Mouse (Mus musculus) ES-E14 (cell line): ENCODE measurements around the gene Ptcra.

Experiments
- HCFC1 ChIP-seq: IDR thresholded peaks from 2 replicates; pipeline ENCODE4 v1.6.1; 2012; ENCODE audit warnings: low read length, inconsistent platforms, borderline replicate concordance; ENCODE audit not compliant: insufficient read depth
- ZNF384 ChIP-seq: IDR thresholded peaks from 2 replicates; pipeline ENCODE4 v1.6.1; 2012; ENCODE audit warnings: low read depth, low read length, inconsistent platforms

GRCm38 (mm10) chr17:46797386-46797785 is 33.9 kb upstream of the Ptcra start:
- TF ChIP-seq ZNF384, result no peak
- TF ChIP-seq HCFC1, result no peak
